Mouse (Mus musculus) spleen, adult 2 months (tissue): ENCODE results near the gene Rnf144b. TPM values are rescaled to one million over a fixed set of nuclear protein-coding genes. Genes with fewer than 3 reads are reported as not detected.

ENCODE experiments used
- DNase-seq, 2 experiments: peaks; one replicate each; pipeline versions ENCODE4 v3.0.0 to v3.0.0-alpha.2; 2012 to 2021; ENCODE audit warnings: low spot score in 2 of 2, low read depth in 1 of 2
- H3K27ac ChIP-seq: fragments of 200-500 bp; 2 replicates; pipeline ENCODE4 v1.5.1; 2012; ENCODE audit warnings: low read length, inconsistent platforms; ENCODE audit not compliant: insufficient read depth
- H3K27me3 ChIP-seq: fragments of 200-500 bp; 2 replicates; pipeline ENCODE4 v1.6.1; 2012; ENCODE audit warnings: mild to moderate bottlenecking, moderate library complexity, low read length, inconsistent platforms; ENCODE audit not compliant: control insufficient read depth, insufficient read depth
- H3K36me3 ChIP-seq: fragments of 200-500 bp; 2 replicates; pipeline ENCODE4 v1.6.1; 2012; ENCODE audit warnings: mild to moderate bottlenecking, low read length, inconsistent platforms; ENCODE audit not compliant: control insufficient read depth, insufficient read depth
- H3K4me1 ChIP-seq: fragments of 200-500 bp; 2 replicates; pipeline ENCODE4 v1.6.1; 2011; ENCODE audit warnings: inconsistent platforms; ENCODE audit not compliant: control insufficient read depth, insufficient read depth, insufficient read length
- H3K4me3 ChIP-seq: fragments of 200-500 bp; 2 replicates; pipeline ENCODE4 v1.5.1; 2011; ENCODE audit warnings: mild to moderate bottlenecking, inconsistent platforms; ENCODE audit not compliant: insufficient read depth, insufficient read length; ENCODE audit errors: extremely low read depth
- CTCF ChIP-seq: fragments of 200-500 bp; IDR thresholded peaks from 2 replicates; pipeline ENCODE4 v1.5.1; 2011; ENCODE audit warnings: mild to moderate bottlenecking, inconsistent platforms; ENCODE audit not compliant: insufficient read depth, insufficient read length, insufficient replicate concordance; ENCODE audit errors: extremely low read depth
- POLR2A ChIP-seq: fragments of 200-500 bp; IDR thresholded peaks from 2 replicates; pipeline ENCODE4 v1.6.1; 2011; ENCODE audit warnings: low read depth, low read length, inconsistent platforms
- WGBS: fragments of 180-500 bp; shearing (Covaris S2); methylation state at CpG from one replicate; pipeline ENCODE4 v1.1.7; 2018; 5-methylcytosine and 5-hydroxymethylcytosine counted together
- polyA plus RNA-seq: library from polyadenylated mRNA; depleted of rRNA; stranded (reverse); fragments of >200 nt; gene quantifications from 2 replicates; pipeline ENCODE4 v1.2.3, GENCODE M21; 2012

Gene Rnf144b
- polyA plus RNA-seq, 1 experiment = 4.6 TPM

- DNase-seq = no peak
- Histone ChIP-seq H3K36me3 (no peaks in the 10 kb centered on the region), H3K4me3 (no peak overlapping the region), H3K4me1 (no peaks in the 10 kb centered on the region), H3K27ac (no peak overlapping the region), H3K27me3 (no peaks in the 10 kb centered on the region)
- TF ChIP-seq POLR2A (no peak), CTCF (no peak)
- WGBS = 89% methylated on average over 8 of the region's 8 CpGs
Observed at GRCm38 (mm10) chr13:47237376-47237775, 114.9 kb downstream of the Rnf144b start.

GRCm38 (mm10) chr13:47238131-47238530 lies 115.7 kb downstream of the Rnf144b start:
- TF ChIP-seq CTCF = no peak
- TF ChIP-seq POLR2A = no peak
- Histone ChIP-seq H3K27me3 (no peaks in the 10 kb centered on the region), H3K4me1 (no peaks in the 10 kb centered on the region), H3K36me3 (no peaks in the 10 kb centered on the region), H3K4me3 (no peak overlapping the region), H3K27ac (no peak overlapping the region)
- DNase-seq = no peak
- WGBS = 94% methylated on average over 17 of the region's 17 CpGs

GRCm38 (mm10) chr13:47243569-47243968 lies 121.1 kb downstream of the Rnf144b start:
- Histone ChIP-seq H3K4me1 (no peaks in the 10 kb centered on the region), H3K36me3 (no peaks in the 10 kb centered on the region), H3K4me3 (no peak overlapping the region), H3K27ac (no peak overlapping the region), H3K27me3 (no peaks in the 10 kb centered on the region)
- TF ChIP-seq CTCF (no peak), POLR2A (no peak)
- DNase-seq = no peak
- 88% methylated on average over 6 of the region's 6 CpGs for WGBS

GRCm38 (mm10) chr13:47244771-47245170 lies 122.3 kb downstream of the Rnf144b start:
- Histone ChIP-seq H3K27me3 (no peaks in the 10 kb centered on the region), H3K4me1 (no peaks in the 10 kb centered on the region), H3K27ac (no peak overlapping the region), H3K4me3 (no peak overlapping the region), H3K36me3 (no peaks in the 10 kb centered on the region)
- no peak for DNase-seq
- 75% methylated on average over 11 of the region's 11 CpGs for WGBS
- no peak for TF ChIP-seq CTCF
- TF ChIP-seq POLR2A = no peak

- Histone ChIP-seq H3K36me3 (no peaks in the 10 kb centered on the region), H3K4me3 (no peak overlapping the region), H3K27ac (no peak overlapping the region), H3K4me1 (no peaks in the 10 kb centered on the region), H3K27me3 (no peaks in the 10 kb centered on the region)
- no peak for TF ChIP-seq CTCF
- TF ChIP-seq POLR2A = no peak
- no peak for DNase-seq
- 93% methylated on average over 10 of the region's 10 CpGs for WGBS
Observed at GRCm38 (mm10) chr13:47246459-47246858, 124.0 kb downstream of the Rnf144b start.

GRCm38 (mm10) chr13:47247156-47247800 lies 124.8 kb downstream of the Rnf144b start:
- Histone ChIP-seq H3K4me1 (no peaks in the 10 kb centered on the region), H3K36me3 (no peaks in the 10 kb centered on the region), H3K27ac (no peak overlapping the region), H3K27me3 (no peaks in the 10 kb centered on the region), H3K4me3 (no peak overlapping the region)
- no peak for DNase-seq
- TF ChIP-seq POLR2A (no peak), CTCF (no peak)
- 86% methylated on average over 13 of the region's 13 CpGs for WGBS

GRCm38 (mm10) chr13:47248289-47249010 lies 126.0 kb downstream of the Rnf144b start:
- Histone ChIP-seq H3K4me3 (no peak overlapping the region), H3K27ac (no peak overlapping the region), H3K36me3 (no peaks in the 10 kb centered on the region), H3K27me3 (no peaks in the 10 kb centered on the region), H3K4me1 (no peaks in the 10 kb centered on the region)
- no peak for TF ChIP-seq CTCF
- TF ChIP-seq POLR2A = no peak
- WGBS = 80% methylated on average over 8 of the region's 8 CpGs
- DNase-seq = no peak
